Mouse (Mus musculus): ENCODE measurements around the gene Xpr1.

GRCm38 (mm10) chr1:155233378-155233777 is 183.8 kb downstream of the Xpr1 start:
- no peak for TF ChIP-seq CTCF (IDR thresholded peaks at IDR 0.05)
- no peak for TF ChIP-seq EP300 (IDR thresholded peaks at IDR 0.05; ENCODE audit: insufficient read depth, low read depth, low read length)
- TF ChIP-seq POLR2A (IDR thresholded peaks at IDR 0.05; ENCODE audit: insufficient read depth, low read depth, low read length): no peak

Measured in heart, adult 2 months (tissue).